Mouse (Mus musculus): Measurements from ENCODE around the gene Lsm7.

DNA sequence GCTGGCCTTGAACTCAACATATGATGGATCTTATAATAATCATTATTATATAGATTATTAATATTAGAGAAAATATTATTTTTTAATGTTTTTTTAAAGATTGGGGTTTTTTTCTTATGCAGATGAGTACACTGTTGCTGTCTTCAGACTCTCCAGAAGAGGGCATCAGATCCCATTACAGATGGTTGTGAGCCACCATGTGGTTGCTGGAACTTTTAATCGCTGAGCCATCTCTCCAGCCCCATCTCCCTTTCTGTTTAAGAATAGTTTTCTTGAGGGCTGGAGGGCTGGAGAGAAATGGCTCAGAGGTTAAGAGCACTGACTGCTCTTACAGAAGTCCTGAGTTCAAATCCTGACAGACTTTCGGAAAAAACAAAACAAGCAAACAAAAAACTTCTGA lies 33.0 kb downstream of the Lsm7 start:
- TF ChIP-seq CTCF (IDR thresholded peaks at IDR 0.05) = peak; percentile 93
- TF ChIP-seq POLR2A (IDR thresholded peaks at IDR 0.05; ENCODE audit: insufficient read depth, low read depth, low read length) = no peak

All from heart, adult 2 months (tissue).